ENCODE assay signal across 8 mouse cellular contexts in the genomic region with DNA sequence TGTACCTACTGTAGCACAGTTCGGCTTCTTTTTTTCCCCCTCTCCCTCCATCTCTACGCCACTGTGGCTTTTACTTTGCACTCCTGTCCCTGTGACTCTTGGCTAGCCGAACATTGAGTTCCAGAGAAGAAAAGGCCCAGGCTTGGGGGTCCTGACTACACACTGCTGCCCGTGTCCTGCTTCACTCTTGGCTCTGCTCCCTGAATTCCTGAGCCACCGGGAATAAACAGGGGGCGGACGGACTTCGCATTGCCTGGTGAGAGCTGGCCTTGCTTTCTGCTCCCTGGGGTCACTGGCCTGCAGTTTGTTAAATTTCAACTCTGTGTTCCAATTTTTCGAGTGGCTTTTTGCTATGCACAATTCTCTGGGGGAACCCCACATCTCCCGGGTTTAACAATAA. TPM values are rescaled to one million over a fixed set of nuclear protein-coding genes. Genes with fewer than 3 reads are reported as not detected.
DNase-seq lines count a peak whose midpoint lies in the region.

No protein-coding gene starts in this region.

- peak; percentile 30 for DNase-seq in adrenal gland, postnatal 14 days
- no peak for DNase-seq in adrenal gland, adult 18-20 months (ENCODE audit: low spot score in 2 of 2)
- DNase-seq in heart, adult 9 months (ENCODE audit: low spot score in 2 of 2): peak; percentile 31
- peak; percentile 82 to 89 for DNase-seq in kidney, adult 8-10 months
- peak; percentile 62 for DNase-seq in lung, postnatal 10 days
- DNase-seq in spleen, adult 18-20 months: no peak
- no peak for DNase-seq in spleen, postnatal 4 days (ENCODE audit: low spot score in 2 of 2)
- no peak for DNase-seq in urinary bladder, postnatal 14 days (ENCODE audit: low spot score)

RNA-seq across cellular contexts. Expression of a gene that starts 30.1 kb away (rescaled TPM):
- 2.3 and 3.5 TPM in 2 replicates for total RNA-seq in adrenal gland, postnatal 14 days (2021)
- total RNA-seq in adrenal gland, adult 18-20 months (2021): 1 to 10 TPM; 1.1 to 3.2 TPM

Comparison
In these comparisons a context has a peak if more than half of its experiments do, and no peak if none do; other contexts are left out.
1. DNase-seq: peak in adrenal gland, postnatal 14 days (single experiment), heart, adult 9 months (2 of 2), kidney, adult 8-10 months (2 of 2) and lung, postnatal 10 days (single experiment); none in adrenal gland, adult 18-20 months (0 of 2), spleen, adult 18-20 months (0 of 2), spleen, postnatal 4 days (0 of 2) and urinary bladder, postnatal 14 days (single experiment).